Mouse (Mus musculus): ENCODE results near the gene Gadd45g.

GRCm38 (mm10) chr13:51808141-51808540 is 38.3 kb upstream of the Gadd45g start:
- TF ChIP-seq POLR2A (IDR thresholded peaks at IDR 0.05; ENCODE audit: low read depth, low read length) (no peak), CTCF (IDR thresholded peaks at IDR 0.05; ENCODE audit: borderline replicate concordance, insufficient read depth, low read length) (no peak)
